In genomic region chr7:17058816-17059462, GRCm38 (mm10) we compare ENCODE assay signal across 8 mouse cellular contexts. TPM values are rescaled to one million over a fixed set of nuclear protein-coding genes. Genes with fewer than 3 reads are reported as not detected.
DNase-seq lines count a peak whose midpoint lies in the region; ATAC-seq lines count a peak whose summit lies in the region.

No protein-coding gene starts in this region.

- 24% methylated on average over 8 of the region's 8 CpGs for WGBS in forebrain, embryonic 14.5 days
- WGBS in liver, embryonic 13.5 days (ENCODE audit: insufficient replicate concordance) = 47% methylated on average over 8 of the region's 8 CpGs
- WGBS in neural tube, embryonic 14.5 days = 45% methylated on average over 8 of the region's 8 CpGs

- ATAC-seq in forebrain, embryonic 14.5 days = peak; percentile 2; the same call in 1 of the 2 replicates
- ATAC-seq in inflammation-experienced regulatory T-cells, adult 6 months = peak; percentile 25
- no peak for ATAC-seq in liver, embryonic 13.5 days (ENCODE audit: low read depth)
- no peak for ATAC-seq in neural tube, embryonic 14.5 days (ENCODE audit: low read depth)
- no peak for ATAC-seq in activated CD4-positive, CD25-positive, alpha-beta regulatory T cell, adult 4 months

- peak overlapping the region; percentile 67; the same call in 1 of the 2 replicates for H3K4me2 ChIP-seq in forebrain, embryonic 14.5 days (ENCODE audit: low read length)
- H3K4me2 ChIP-seq in liver, embryonic 13.5 days = peak overlapping the region; percentile 64
- no peak overlapping the region; the same call in 1 of the 2 replicates for H3K4me2 ChIP-seq in neural tube, embryonic 14.5 days (ENCODE audit: low read depth, low read length)

- H3K4me1 ChIP-seq in forebrain, embryonic 14.5 days (ENCODE audit: control insufficient read depth, insufficient read depth, low read length) = peaks cover 44% of the 10 kb centered on the region
- H3K4me1 ChIP-seq in liver, embryonic 13.5 days (replicated peaks) = peaks cover 92% of the 10 kb centered on the region
- peaks cover 27% of the 10 kb centered on the region; the same call in 1 of the 2 replicates for H3K4me1 ChIP-seq in neural tube, embryonic 14.5 days (ENCODE audit: control insufficient read depth, insufficient read depth, low read length)

- no peak overlapping the region for H3K4me3 ChIP-seq in forebrain, embryonic 14.5 days (ENCODE audit: low read depth, low read length)
- H3K4me3 ChIP-seq in liver, embryonic 13.5 days (replicated peaks) = peak overlapping the region; percentile 25
- no peak overlapping the region for H3K4me3 ChIP-seq in neural tube, embryonic 14.5 days (ENCODE audit: low read depth, low read length)

- H3K27me3 ChIP-seq in forebrain, embryonic 14.5 days (replicated peaks; ENCODE audit: control insufficient read depth, insufficient read depth, low read length) = no peaks in the 10 kb centered on the region
- peaks cover 26% of the 10 kb centered on the region for H3K27me3 ChIP-seq in liver, embryonic 13.5 days
- no peaks in the 10 kb centered on the region for H3K27me3 ChIP-seq in neural tube, embryonic 14.5 days (ENCODE audit: control insufficient read depth, insufficient read depth, low read length)

- H3K27ac ChIP-seq in forebrain, embryonic 14.5 days (ENCODE audit: low read depth, low read length) = peak overlapping the region; percentile 71
- H3K27ac ChIP-seq in liver, embryonic 13.5 days = peak overlapping the region; percentile 100
- H3K27ac ChIP-seq in neural tube, embryonic 14.5 days (ENCODE audit: low read depth, low read length) = peak overlapping the region; percentile 52; the same call in 1 of the 2 replicates

- DNase-seq in adrenal gland, postnatal 10 days = peak; percentile 39
- DNase-seq in adrenal gland, adult 8-10 months = no peak
- peak; percentile 90 for DNase-seq in A20 (ENCODE audit: low read depth, low spot score)
- peak; percentile 88 for DNase-seq in forebrain, embryonic 14.5 days (ENCODE audit: low spot score)
- no peak for DNase-seq in liver, embryonic 13.5 days

- H3K9me3 ChIP-seq in forebrain, embryonic 14.5 days (replicated peaks; ENCODE audit: control insufficient read depth, low read length) = no peaks in the 10 kb centered on the region
- H3K9me3 ChIP-seq in liver, embryonic 13.5 days (replicated peaks) = peaks cover under 1% of the 10 kb centered on the region; the same call in 1 of the 2 replicates
- no peaks in the 10 kb centered on the region for H3K9me3 ChIP-seq in neural tube, embryonic 14.5 days (ENCODE audit: control insufficient read depth, low read length)

- H3K36me3 ChIP-seq in forebrain, embryonic 14.5 days (ENCODE audit: control insufficient read depth, insufficient read depth, low read length) = no peaks in the 10 kb centered on the region
- peaks cover 9% of the 10 kb centered on the region for H3K36me3 ChIP-seq in liver, embryonic 13.5 days
- no peaks in the 10 kb centered on the region for H3K36me3 ChIP-seq in neural tube, embryonic 14.5 days (ENCODE audit: control insufficient read depth, insufficient read depth, low read length)

- no peak overlapping the region for H3K9ac ChIP-seq in forebrain, embryonic 14.5 days (ENCODE audit: low read length)
- peak overlapping the region; percentile 73 for H3K9ac ChIP-seq in liver, embryonic 13.5 days
- H3K9ac ChIP-seq in neural tube, embryonic 14.5 days (replicated peaks; ENCODE audit: low read depth, low read length) = no peak overlapping the region

RNA-seq across cellular contexts. Expression of gene Hif3a, which starts 3.3 kb away (rescaled TPM):
- total RNA-seq in adrenal gland, postnatal 10 days (2021) = 1 to 10 TPM; 4.9 to 6.7 TPM
- total RNA-seq in adrenal gland, adult 8-10 months (2022) = 1 to 10 TPM; 2.1 to 5.4 (median 3.7) TPM
- polyA plus RNA-seq in forebrain, embryonic 14.5 days (2014; fragmentation: Nextera tagmentation; extraction: Ambion mirVana) = 2.8 and 5.7 TPM in 2 replicates
- under 1 TPM in 2 of 3 experiments, not detected in 1; 0.42 to 0.47 TPM for polyA plus RNA-seq in inflammation-experienced regulatory T-cells, adult 6 months (2017; shearing (Covaris generic))
- 12.6 and 14.8 TPM in 2 replicates for polyA plus RNA-seq in liver, embryonic 13.5 days (2015; fragmentation: Nextera tagmentation; extraction: Ambion mirVana)
- 2.7 and 4.4 TPM in 2 replicates for polyA plus RNA-seq in neural tube, embryonic 14.5 days (2014; fragmentation: Nextera tagmentation; extraction: Ambion mirVana)
- polyA plus RNA-seq in activated CD4-positive, CD25-positive, alpha-beta regulatory T cell, adult 4 months (2017; shearing (Covaris generic)) = under 1 TPM; 0.32 to 0.49 TPM

RNA-seq across cellular contexts. Expression of gene Psg16, which starts 14.9 kb away (rescaled TPM):
- under 1 TPM; 0.30 to 0.42 TPM for total RNA-seq in adrenal gland, postnatal 10 days (2021)
- under 1 TPM; 0.10 to 0.51 (median 0.43) TPM for total RNA-seq in adrenal gland, adult 8-10 months (2022)
- 1.6 and 2.1 TPM in 2 replicates for polyA plus RNA-seq in forebrain, embryonic 14.5 days (2014; fragmentation: Nextera tagmentation; extraction: Ambion mirVana)
- polyA plus RNA-seq in inflammation-experienced regulatory T-cells, adult 6 months (2017; shearing (Covaris generic)) = 1 to 10 TPM in 2 of 3 experiments, not detected in 1; 1.2 to 1.5 TPM
- polyA plus RNA-seq in liver, embryonic 13.5 days (2015; fragmentation: Nextera tagmentation; extraction: Ambion mirVana) = 0.08 and 0.09 TPM in 2 replicates
- 3.7 and 4.0 TPM in 2 replicates for polyA plus RNA-seq in neural tube, embryonic 14.5 days (2014; fragmentation: Nextera tagmentation; extraction: Ambion mirVana)
- polyA plus RNA-seq in activated CD4-positive, CD25-positive, alpha-beta regulatory T cell, adult 4 months (2017; shearing (Covaris generic)) = 1 to 10 TPM in 1 of 2 experiments, not detected in 1; 1.1 TPM

RNA-seq across cellular contexts. Expression of gene Ppp5c, which starts 31.2 kb away (rescaled TPM):
- total RNA-seq in adrenal gland, postnatal 10 days (2021) = 10 to 100 TPM; 81.5 to 90.1 TPM
- total RNA-seq in adrenal gland, adult 8-10 months (2022) = 10 to 100 TPM; 74.7 to 96.9 (median 91.3) TPM
- 112 and 115 TPM in 2 replicates for polyA plus RNA-seq in forebrain, embryonic 14.5 days (2014; fragmentation: Nextera tagmentation; extraction: Ambion mirVana)
- polyA plus RNA-seq in inflammation-experienced regulatory T-cells, adult 6 months (2017; shearing (Covaris generic)) = 10 to 100 TPM; 55.1 to 67.1 (median 62.0) TPM
- 54.0 and 61.1 TPM in 2 replicates for polyA plus RNA-seq in liver, embryonic 13.5 days (2015; fragmentation: Nextera tagmentation; extraction: Ambion mirVana)
- polyA plus RNA-seq in neural tube, embryonic 14.5 days (2014; fragmentation: Nextera tagmentation; extraction: Ambion mirVana) = 121 TPM in 2 replicates
- polyA plus RNA-seq in activated CD4-positive, CD25-positive, alpha-beta regulatory T cell, adult 4 months (2017; shearing (Covaris generic)) = 10 to 100 TPM; 49.6 to 63.3 TPM

Comparison
In these comparisons a context has a peak if more than half of its experiments do, and no peak if none do; other contexts are left out.
1. DNase-seq: peak in adrenal gland, postnatal 10 days (single experiment), A20 (single experiment) and forebrain, embryonic 14.5 days (single experiment); none in adrenal gland, adult 8-10 months (single experiment) and liver, embryonic 13.5 days (single experiment).
2. ATAC-seq: peak in forebrain, embryonic 14.5 days (single experiment) and inflammation-experienced regulatory T-cells, adult 6 months (single experiment); none in liver, embryonic 13.5 days (single experiment), neural tube, embryonic 14.5 days (single experiment) and activated CD4-positive, CD25-positive, alpha-beta regulatory T cell, adult 4 months (single experiment).
3. Peak in every context shown above with its lines, with median percentiles within 50 percentile points of each other: H3K27ac ChIP-seq.